Mouse (Mus musculus): ENCODE results near the gene Socs7. TPM values are rescaled to one million over a fixed set of nuclear protein-coding genes. Genes with fewer than 3 reads are reported as not detected.
"Not testable (repeated sequence)": the region's sequence is repeated elsewhere in the genome, so short reads cannot be mapped to it uniquely, and the experiment has no call there.

Gene Socs7
- polyA plus RNA-seq, 1 experiment from 2014 or later, result 2.6 TPM

- WGBS, result 82% methylated on average over 9 of the region's 9 CpGs
- ATAC-seq, result no peak
Observed at GRCm38 (mm10) chr11:97346383-97346782, 16.0 kb upstream of the Socs7 start.

GRCm38 (mm10) chr11:97347291-97347690 lies 15.1 kb upstream of the Socs7 start:
- no peak for ATAC-seq
- H3K36me3 ChIP-seq, result no peaks in the 10 kb centered on the region
- H3K27ac ChIP-seq, result no peak overlapping the region
- no peak overlapping the region for H3K4me2 ChIP-seq (replicated peaks)
- no peaks in the 10 kb centered on the region for H3K9me3 ChIP-seq
- H3K4me3 ChIP-seq (replicated peaks), result no peak overlapping the region
- no peaks in the 10 kb centered on the region for H3K27me3 ChIP-seq (replicated peaks)
- peaks cover 17% of the 10 kb centered on the region for H3K4me1 ChIP-seq (replicated peaks)
- WGBS, result 64% methylated on average over 9 of the region's 9 CpGs
- H3K9ac ChIP-seq, result no peak overlapping the region

More at GRCm38 (mm10) chr11:97346383-97346782, 16.0 kb upstream of the Socs7 start:
- Histone ChIP-seq H3K4me3 (replicated peaks) (no peak overlapping the region), H3K36me3 (no peaks in the 10 kb centered on the region), H3K27me3 (replicated peaks) (no peaks in the 10 kb centered on the region), H3K9me3 (no peaks in the 10 kb centered on the region), H3K27ac (no peak overlapping the region), H3K4me1 (replicated peaks) (peaks cover 17% of the 10 kb centered on the region), H3K9ac (no peak overlapping the region), H3K4me2 (replicated peaks) (no peak overlapping the region)

- ATAC-seq, result peak; percentile 78
- Histone ChIP-seq H3K9ac (no peak overlapping the region), H3K4me2 (replicated peaks) (no peak overlapping the region), H3K9me3 (no peaks in the 10 kb centered on the region), H3K36me3 (no peaks in the 10 kb centered on the region), H3K4me3 (replicated peaks) (no peak overlapping the region), H3K27me3 (replicated peaks) (no peaks in the 10 kb centered on the region), H3K4me1 (replicated peaks) (peaks cover 10% of the 10 kb centered on the region), H3K27ac (peak overlapping the region; percentile 19)
- 23% methylated on average over 2 of the region's 2 CpGs for WGBS
Observed at GRCm38 (mm10) chr11:97350035-97350434, 12.3 kb upstream of the Socs7 start.

GRCm38 (mm10) chr11:97352027-97352684 lies 10.2 kb upstream of the Socs7 start, which contains the start of gene Gpr179:
TSS of gene Gpr179 (minus strand) at chr11:97352077.
- H3K27ac ChIP-seq, result 0 out of 2 replicates have a peak within 1 kb of the TSS, but pooled peaks have one; percentile 11
- 68% methylated on average over 3 of the region's 3 CpGs for WGBS
- no peaks in the 10 kb centered on the region for H3K36me3 ChIP-seq
- no peaks in the 10 kb centered on the region for H3K27me3 ChIP-seq (replicated peaks)
- no peak for ATAC-seq
- H3K4me3 ChIP-seq (replicated peaks), result no peak within 1 kb of the TSS
- H3K4me1 ChIP-seq (replicated peaks), result peaks cover 10% of the 10 kb centered on the region
- no peak within 1 kb of the TSS for H3K4me2 ChIP-seq (replicated peaks)
- H3K9me3 ChIP-seq, result no peaks in the 10 kb centered on the region
- no peak within 1 kb of the TSS for H3K9ac ChIP-seq

- peaks cover 10% of the 10 kb centered on the region for H3K4me1 ChIP-seq (replicated peaks)
- H3K4me2 ChIP-seq (replicated peaks), result no peak overlapping the region
- H3K9me3 ChIP-seq, result no peaks in the 10 kb centered on the region
- no peak overlapping the region for H3K9ac ChIP-seq
- no peak overlapping the region for H3K4me3 ChIP-seq (replicated peaks)
- 52% methylated on average over 4 of the region's 4 CpGs for WGBS
- 0 out of 2 replicates have a peak overlapping the region, but pooled peaks have one; percentile 11 for H3K27ac ChIP-seq
- no peaks in the 10 kb centered on the region for H3K27me3 ChIP-seq (replicated peaks)
- no peaks in the 10 kb centered on the region for H3K36me3 ChIP-seq
- ATAC-seq, result peak; percentile 59
Observed at GRCm38 (mm10) chr11:97352935-97353597, 9.3 kb upstream of the Socs7 start.

GRCm38 (mm10) chr11:97354646-97355045 lies 7.7 kb upstream of the Socs7 start:
- Histone ChIP-seq H3K4me2 (replicated peaks) (no peak overlapping the region), H3K4me3 (replicated peaks) (no peak overlapping the region), H3K4me1 (replicated peaks) (peaks cover 8% of the 10 kb centered on the region), H3K27ac (no peak overlapping the region), H3K9ac (no peak overlapping the region), H3K9me3 (no peaks in the 10 kb centered on the region), H3K27me3 (replicated peaks) (no peaks in the 10 kb centered on the region), H3K36me3 (no peaks in the 10 kb centered on the region)
- no peak for ATAC-seq
- WGBS, result 70% methylated on average over 2 of the region's 2 CpGs

- no peaks in the 10 kb centered on the region for H3K9me3 ChIP-seq
- no peak overlapping the region for H3K9ac ChIP-seq
- no peaks in the 10 kb centered on the region for H3K36me3 ChIP-seq
- no peaks in the 10 kb centered on the region for H3K27me3 ChIP-seq (replicated peaks)
- no peak overlapping the region for H3K4me3 ChIP-seq (replicated peaks)
- peaks cover 3% of the 10 kb centered on the region; the same call in 1 of the 2 replicates for H3K4me1 ChIP-seq (replicated peaks)
- WGBS, result 86% methylated on average over 7 of the region's 7 CpGs
- no peak for ATAC-seq
- H3K4me2 ChIP-seq (replicated peaks), result no peak overlapping the region
- H3K27ac ChIP-seq, result no peak overlapping the region
Observed at GRCm38 (mm10) chr11:97355247-97355646, 7.1 kb upstream of the Socs7 start.

GRCm38 (mm10) chr11:97357663-97358062 lies 4.7 kb upstream of the Socs7 start:
- H3K9me3 ChIP-seq; ATAC-seq; H3K36me3 ChIP-seq; H3K9ac ChIP-seq; H3K4me3 ChIP-seq (replicated peaks); H3K27ac ChIP-seq; H3K27me3 ChIP-seq (replicated peaks); H3K4me1 ChIP-seq (replicated peaks); H3K4me2 ChIP-seq (replicated peaks): not testable (repeated sequence)
- WGBS, result 15% methylated on average over 6 of the region's 6 CpGs

- Histone ChIP-seq H3K9ac (peak overlapping the region; percentile 96), H3K4me1 (replicated peaks) (peaks cover 11% of the 10 kb centered on the region; the same call in 1 of the 2 replicates), H3K4me3 (replicated peaks) (peak overlapping the region; percentile 98), H3K27ac (peak overlapping the region; percentile 82), H3K4me2 (replicated peaks) (peak overlapping the region; percentile 89), H3K36me3 (no peaks in the 10 kb centered on the region), H3K27me3 (replicated peaks) (no peaks in the 10 kb centered on the region), H3K9me3 (no peaks in the 10 kb centered on the region)
- peak; percentile 58 for ATAC-seq
- 0% methylated on average over 30 of the region's 39 CpGs for WGBS
Observed at GRCm38 (mm10) chr11:97362649-97362942, 245 bp downstream of the Socs7 start.

- WGBS, result under 1% methylated on average over 49 of the region's 49 CpGs
- H3K27ac ChIP-seq, result peak overlapping the region; percentile 82
- peak overlapping the region; percentile 96 for H3K9ac ChIP-seq
- H3K36me3 ChIP-seq, result no peaks in the 10 kb centered on the region
- H3K27me3 ChIP-seq (replicated peaks), result no peaks in the 10 kb centered on the region
- H3K4me1 ChIP-seq (replicated peaks), result peaks cover 11% of the 10 kb centered on the region; the same call in 1 of the 2 replicates
- peak overlapping the region; percentile 89 for H3K4me2 ChIP-seq (replicated peaks)
- peak; percentile 19 for ATAC-seq
- H3K9me3 ChIP-seq, result no peaks in the 10 kb centered on the region
- H3K4me3 ChIP-seq (replicated peaks), result peak overlapping the region; percentile 98
Observed at GRCm38 (mm10) chr11:97362943-97363643, 742 bp downstream of the Socs7 start.

- no peak for ATAC-seq
- Histone ChIP-seq H3K4me1 (replicated peaks) (peaks cover 13% of the 10 kb centered on the region; the same call in 1 of the 2 replicates), H3K9ac (peak overlapping the region; percentile 96), H3K27me3 (replicated peaks) (no peaks in the 10 kb centered on the region), H3K4me2 (replicated peaks) (peak overlapping the region; percentile 89), H3K27ac (no peak overlapping the region), H3K36me3 (no peaks in the 10 kb centered on the region), H3K4me3 (replicated peaks) (peak overlapping the region; percentile 98), H3K9me3 (no peaks in the 10 kb centered on the region)
- WGBS, result 1% methylated on average over 7 of the region's 7 CpGs
Observed at GRCm38 (mm10) chr11:97363644-97363995, 1.3 kb downstream of the Socs7 start.

- no peaks in the 10 kb centered on the region for H3K9me3 ChIP-seq
- H3K4me1 ChIP-seq (replicated peaks), result peaks cover 14% of the 10 kb centered on the region; the same call in 1 of the 2 replicates
- H3K27me3 ChIP-seq (replicated peaks), result no peaks in the 10 kb centered on the region
- H3K36me3 ChIP-seq, result no peaks in the 10 kb centered on the region
- H3K4me3 ChIP-seq (replicated peaks), result no peak overlapping the region
- no peak for ATAC-seq
- WGBS, result 68% methylated on average over 1 of the region's 1 CpGs
- no peak overlapping the region for H3K9ac ChIP-seq
- 0 out of 2 replicates have a peak overlapping the region, but pooled peaks have one; percentile 0 for H3K4me2 ChIP-seq (replicated peaks)
- H3K27ac ChIP-seq, result no peak overlapping the region
Observed at GRCm38 (mm10) chr11:97365556-97365955, 3.2 kb downstream of the Socs7 start.

Measured in intestine, embryonic 15.5 days (tissue).